Mouse (Mus musculus): ENCODE results near the gene Gm32717. TPM values are rescaled to one million over a fixed set of nuclear protein-coding genes. Genes with fewer than 3 reads are reported as not detected.

The Gm32717 gene
- not detected for polyA plus RNA-seq (2017; shearing (Covaris generic))

DNA sequence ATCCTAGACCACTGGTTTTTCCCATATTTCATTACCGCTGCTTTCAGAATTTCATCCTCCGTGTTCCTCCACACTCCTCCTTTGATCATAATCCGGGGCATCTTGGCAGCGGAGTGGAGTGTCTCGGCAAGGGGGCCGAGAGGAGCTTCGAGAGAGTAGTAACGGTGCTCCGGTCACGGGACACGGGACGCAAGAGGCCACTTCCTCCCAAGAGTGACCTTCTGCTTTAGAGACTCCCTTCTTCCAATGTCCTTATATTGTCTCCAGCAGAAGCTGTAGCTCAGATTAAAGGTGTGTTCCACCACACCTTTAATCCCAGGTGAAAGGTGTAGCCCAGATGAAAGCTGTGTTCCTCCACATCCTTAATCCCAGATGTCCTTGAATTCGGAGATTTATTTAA lies at the start of gene Gm32717:
Gene Gm32717 (minus strand): TSS at position 101 of the 400 bp plus-strand sequence.

DNA sequence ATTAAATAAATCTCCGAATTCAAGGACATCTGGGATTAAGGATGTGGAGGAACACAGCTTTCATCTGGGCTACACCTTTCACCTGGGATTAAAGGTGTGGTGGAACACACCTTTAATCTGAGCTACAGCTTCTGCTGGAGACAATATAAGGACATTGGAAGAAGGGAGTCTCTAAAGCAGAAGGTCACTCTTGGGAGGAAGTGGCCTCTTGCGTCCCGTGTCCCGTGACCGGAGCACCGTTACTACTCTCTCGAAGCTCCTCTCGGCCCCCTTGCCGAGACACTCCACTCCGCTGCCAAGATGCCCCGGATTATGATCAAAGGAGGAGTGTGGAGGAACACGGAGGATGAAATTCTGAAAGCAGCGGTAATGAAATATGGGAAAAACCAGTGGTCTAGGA lies 17.8 kb upstream of the Gm32717 start, which contains the start of gene Gm32802:
Gene Gm32802 (plus strand): TSS at position 301 of the 400 bp plus-strand sequence.

DNA sequence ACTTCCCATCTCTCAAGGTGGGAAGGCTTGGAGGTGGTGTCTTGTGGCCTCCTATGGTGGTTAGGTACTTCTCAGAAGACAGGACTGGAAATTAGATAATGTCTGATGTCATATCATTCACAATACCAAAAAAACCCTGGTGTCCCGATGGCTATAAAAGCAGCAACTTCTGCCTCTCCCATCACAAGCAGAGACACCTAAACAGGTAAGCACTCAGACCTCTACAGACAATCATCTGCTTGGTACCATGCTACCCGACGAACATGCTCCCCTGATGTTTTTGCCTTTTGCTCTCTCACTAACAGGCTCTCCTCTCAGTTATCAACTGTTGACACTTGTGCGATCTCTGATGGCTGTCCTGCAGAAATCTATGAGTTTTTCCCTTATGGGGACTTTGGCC lies 35.9 kb downstream of the Gm32717 start, which contains the start of gene Il22:
Gene Il22 (plus strand): TSS at position 301 of the 400 bp plus-strand sequence.

Other genes with a start within 250 kb of the Gm32717 start
- 8.9 TPM for gene Mdm1, start 99.0 kb downstream of the Gm32717 start, polyA plus RNA-seq (2017; shearing (Covaris generic))
- not detected for gene Il22, start 35.8 kb downstream of the Gm32717 start, polyA plus RNA-seq (2017; shearing (Covaris generic))
- not detected for gene Gm32802, start 17.9 kb upstream of the Gm32717 start, polyA plus RNA-seq (2017; shearing (Covaris generic))
- gene Iltifb, start 54.3 kb upstream of the Gm32717 start, polyA plus RNA-seq (2017; shearing (Covaris generic)): not detected
- gene Gm9040, start 86.2 kb upstream of the Gm32717 start, polyA plus RNA-seq (2017; shearing (Covaris generic)): not detected
- gene Gm9044, start 91.6 kb upstream of the Gm32717 start, polyA plus RNA-seq (2017; shearing (Covaris generic)): not detected
- gene Gm9045, start 97.1 kb upstream of the Gm32717 start, polyA plus RNA-seq (2017; shearing (Covaris generic)): not detected
- gene Gm9046, start 102.5 kb upstream of the Gm32717 start, polyA plus RNA-seq (2017; shearing (Covaris generic)): not detected
- not detected for gene Gm9048, start 107.9 kb upstream of the Gm32717 start, polyA plus RNA-seq (2017; shearing (Covaris generic))
- gene Gm9049, start 113.3 kb upstream of the Gm32717 start, polyA plus RNA-seq (2017; shearing (Covaris generic)): not detected
- gene Ifng, start 200.3 kb upstream of the Gm32717 start, polyA plus RNA-seq (2017; shearing (Covaris generic)): 0.39 TPM